Mouse (Mus musculus) frontal cortex, adult 2 months (tissue): ENCODE results near the gene Krtap9-5. TPM values are rescaled to one million over a fixed set of nuclear protein-coding genes. Genes with fewer than 3 reads are reported as not detected.

ENCODE experiments used
- DNase-seq, 2 experiments: peaks; one replicate each; pipeline ENCODE4 v3.0.0; 2022; ENCODE audit warnings: low spot score in 1 of 2; ENCODE audit errors: extremely low spot score in 1 of 2
- polyA plus RNA-seq: library from polyadenylated mRNA; depleted of rRNA; stranded (reverse); fragments of >200 nt; gene quantifications from 2 replicates; pipeline ENCODE4 v1.2.3, GENCODE M21; 2012; rRNA removed

The Krtap9-5 gene
- polyA plus RNA-seq, result not detected in 2 replicates

DNA sequence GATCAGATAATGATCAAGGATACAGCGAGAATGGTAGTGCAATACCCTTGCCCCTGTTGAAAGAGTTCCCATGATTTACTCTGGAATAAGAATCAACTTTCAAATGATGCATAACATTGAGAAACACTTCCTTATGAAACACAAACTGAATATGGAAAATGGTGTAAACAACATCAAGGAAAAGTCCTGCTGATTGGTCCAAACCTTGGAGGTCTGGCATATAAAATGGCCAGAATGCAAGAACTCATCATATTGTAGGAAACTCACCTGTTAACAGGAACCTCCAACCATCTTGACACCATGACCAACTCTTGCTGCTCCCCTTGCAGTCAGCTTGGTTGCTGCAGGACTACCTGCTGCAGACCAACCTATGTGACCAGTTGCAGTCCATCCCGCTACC lies at the start of gene Krtap9-5:
Gene Krtap9-5 (plus strand): TSS at position 301 of the 400 bp plus-strand sequence.
- DNase-seq, result no peak

DNA sequence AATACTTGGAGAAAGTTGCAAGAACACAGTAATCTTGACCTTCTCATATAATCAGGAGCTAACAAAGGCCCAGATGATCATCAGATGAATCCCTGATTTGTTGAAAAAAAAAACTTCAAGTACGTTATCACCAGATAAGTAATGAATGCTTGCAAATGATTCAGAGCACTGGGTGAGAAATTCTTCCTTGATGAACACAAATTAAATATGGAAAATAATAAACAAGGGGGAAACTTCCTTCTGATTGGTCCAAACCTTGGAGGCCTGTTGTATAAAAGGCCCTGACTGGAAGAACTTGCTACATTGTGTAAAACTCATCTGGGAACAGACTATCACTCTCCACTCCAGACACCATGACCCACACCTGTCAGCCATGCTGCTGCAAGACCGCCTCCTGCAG lies 40.7 kb upstream of the Krtap9-5 start, which contains the start of gene Krtap31-1:
Gene Krtap31-1 (plus strand): TSS at position 301 of the 400 bp plus-strand sequence.
- DNase-seq, result no peak

DNA sequence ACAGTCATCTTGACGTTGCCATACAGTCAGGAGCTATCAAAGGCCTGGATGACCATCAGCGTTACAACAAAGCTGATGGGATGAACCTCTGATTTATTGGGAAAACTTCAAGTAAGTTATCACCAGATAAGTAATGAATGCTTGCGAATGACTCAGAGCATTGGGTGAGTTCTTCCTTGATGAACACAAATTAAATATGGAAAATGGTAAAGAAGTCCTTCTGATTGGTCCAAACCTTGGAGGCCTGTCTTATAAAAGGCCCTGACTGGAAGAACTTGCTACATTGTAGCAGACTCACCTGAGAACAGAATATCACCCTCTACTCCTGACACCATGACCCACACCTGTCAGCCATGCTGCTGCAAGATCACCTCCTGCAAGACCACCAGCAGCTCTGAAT lies 33.8 kb upstream of the Krtap9-5 start, which contains the start of gene Gm11565:
Gene Gm11565 (plus strand): TSS at position 301 of the 400 bp plus-strand sequence.
- DNase-seq, result no peak

DNA sequence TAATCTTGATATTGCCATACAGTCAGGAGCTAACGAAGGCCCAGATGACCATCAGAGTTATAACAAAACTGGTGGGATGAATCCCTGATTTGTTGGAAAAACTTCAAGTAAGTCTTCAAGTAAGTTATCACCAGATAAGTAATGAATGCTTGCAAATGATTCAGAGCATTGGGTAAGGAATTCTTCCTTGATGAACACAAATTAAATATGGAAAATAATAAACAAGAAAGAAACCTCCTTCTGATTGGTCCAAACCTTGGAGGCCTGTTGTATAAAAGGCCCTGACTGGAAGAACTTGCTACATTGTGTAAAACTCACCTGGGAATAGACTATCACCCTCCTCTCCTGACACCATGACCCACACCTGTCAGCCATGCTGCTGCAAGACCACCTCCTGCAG lies 12.3 kb upstream of the Krtap9-5 start, which contains the start of gene Krtap31-2:
Gene Krtap31-2 (plus strand): TSS at position 301 of the 400 bp plus-strand sequence.
- no peak for DNase-seq

DNA sequence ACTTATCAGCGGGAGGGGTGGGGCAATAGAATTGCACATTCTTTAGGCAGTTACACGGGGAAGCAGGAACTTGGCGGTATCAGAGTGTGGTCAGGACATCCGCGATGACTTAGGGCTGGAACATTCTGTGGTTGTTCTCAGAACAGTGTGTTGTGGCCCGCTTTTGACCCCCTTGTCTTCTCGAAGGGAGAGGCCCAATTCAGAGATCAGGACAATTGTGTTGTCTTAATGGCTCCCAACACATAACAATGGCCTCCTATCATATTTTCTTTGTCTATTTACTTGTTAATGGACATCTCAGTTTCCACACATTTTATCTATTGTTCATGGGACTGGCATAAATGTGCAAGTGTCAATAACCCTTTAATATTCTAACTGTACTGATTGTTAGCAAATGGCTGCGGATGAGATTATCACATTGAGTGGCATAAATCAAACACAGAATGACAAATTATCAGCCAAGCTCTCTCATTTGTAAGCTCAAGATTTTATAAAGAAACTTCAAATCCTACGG lies 10.5 kb upstream of the Krtap9-5 start:
- no peak for DNase-seq

DNA sequence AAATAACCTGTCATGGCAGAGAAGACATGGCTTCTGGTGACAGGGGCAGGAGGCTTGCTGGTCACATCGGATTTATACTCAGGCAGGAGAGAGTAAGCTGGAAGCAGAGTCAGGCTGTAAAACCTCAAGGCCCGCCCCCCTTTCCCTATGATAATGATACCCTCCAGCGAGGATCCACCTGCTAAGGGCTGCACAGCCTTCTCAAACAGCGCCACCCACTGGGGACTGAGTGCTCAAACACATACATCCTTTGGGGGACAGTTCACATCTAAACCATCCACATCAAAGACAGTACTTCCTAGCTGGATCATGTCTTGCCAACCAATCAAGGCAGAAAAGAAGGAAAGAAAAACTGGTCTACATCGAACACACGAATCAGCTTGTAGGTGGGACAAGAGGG lies 15.9 kb downstream of the Krtap9-5 start:
- no peak for DNase-seq

DNA sequence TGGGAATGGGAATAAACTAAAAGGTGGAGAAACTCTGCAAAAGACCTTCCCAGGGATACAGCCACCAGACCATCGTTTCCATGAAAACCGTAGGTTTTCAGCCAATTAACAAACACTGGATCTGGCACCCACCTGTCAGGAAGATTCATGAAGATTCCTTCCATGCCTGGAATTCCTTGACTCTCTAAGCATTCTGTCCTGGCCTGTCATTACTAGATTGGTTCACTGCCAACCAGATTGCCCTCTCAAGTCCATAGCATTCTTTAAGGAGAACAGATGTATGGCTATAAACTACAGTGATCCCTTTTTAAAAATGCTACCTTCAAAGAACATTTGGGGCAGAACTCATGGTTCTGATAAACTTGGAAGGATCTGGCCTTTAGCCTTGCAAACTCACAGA lies 17.7 kb downstream of the Krtap9-5 start:
- no peak for DNase-seq

DNA sequence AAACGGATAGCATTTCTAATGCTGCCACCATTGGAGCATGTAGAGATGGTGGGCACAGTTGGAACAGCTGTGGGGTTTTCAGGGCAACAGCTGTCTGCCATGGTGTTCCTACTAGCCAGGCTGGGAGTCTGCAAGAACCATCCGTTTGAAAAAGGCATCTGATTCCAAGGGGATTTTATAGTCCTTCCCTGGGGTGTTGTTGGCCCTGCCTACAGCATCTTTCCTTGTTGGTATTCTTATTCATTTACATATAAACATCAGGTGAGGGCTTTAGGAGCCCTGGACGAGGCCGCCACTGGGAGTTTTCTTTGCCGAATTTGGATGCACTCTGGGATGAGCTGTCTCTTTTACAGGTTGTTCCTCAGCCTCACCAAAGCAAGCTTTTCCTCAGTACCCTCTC lies 30.7 kb downstream of the Krtap9-5 start, which contains the start of gene Krtap29-1:
Gene Krtap29-1 (minus strand): TSS at position 101 of the 400 bp plus-strand sequence.
- DNase-seq, result no peak

DNA sequence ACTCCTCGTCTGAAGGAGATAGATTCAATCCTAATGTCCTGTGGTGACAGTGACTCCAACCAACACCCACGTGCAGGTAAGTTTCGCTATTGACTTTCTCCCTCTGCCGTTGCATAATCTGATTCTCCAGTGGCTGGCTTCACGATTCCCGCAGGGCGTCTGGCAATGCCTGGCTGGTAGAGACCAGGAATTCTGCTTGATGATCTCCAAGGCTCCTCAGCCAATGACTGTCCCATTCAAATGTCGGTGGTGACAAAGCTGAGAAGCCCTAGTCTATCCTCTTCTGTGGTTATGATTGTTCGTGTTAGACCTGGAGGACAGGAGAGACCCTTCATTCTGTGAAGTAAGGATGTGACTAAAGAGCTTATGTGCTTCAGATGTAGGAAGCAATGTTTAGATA lies 34.5 kb downstream of the Krtap9-5 start:
- DNase-seq, result no peak

DNA sequence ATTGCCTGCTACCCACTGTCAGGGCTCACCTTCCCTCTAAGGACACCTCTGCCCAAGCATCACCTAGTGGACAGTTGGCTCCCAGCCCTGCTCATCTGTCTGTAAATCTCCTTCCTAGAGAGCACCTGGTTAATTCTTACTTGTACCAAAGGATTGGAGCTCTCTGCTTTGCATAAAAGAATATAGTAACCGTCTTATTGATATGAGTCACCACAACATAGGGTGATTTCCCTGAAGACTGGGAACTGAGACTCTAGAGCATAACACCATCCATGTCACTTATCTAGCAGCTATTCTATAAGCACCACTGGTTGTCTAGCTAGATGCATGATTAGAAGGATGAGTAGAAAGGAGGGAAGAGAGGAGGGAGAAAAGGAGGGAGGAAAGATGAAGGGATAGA lies 35.2 kb downstream of the Krtap9-5 start:
- no peak for DNase-seq

DNA sequence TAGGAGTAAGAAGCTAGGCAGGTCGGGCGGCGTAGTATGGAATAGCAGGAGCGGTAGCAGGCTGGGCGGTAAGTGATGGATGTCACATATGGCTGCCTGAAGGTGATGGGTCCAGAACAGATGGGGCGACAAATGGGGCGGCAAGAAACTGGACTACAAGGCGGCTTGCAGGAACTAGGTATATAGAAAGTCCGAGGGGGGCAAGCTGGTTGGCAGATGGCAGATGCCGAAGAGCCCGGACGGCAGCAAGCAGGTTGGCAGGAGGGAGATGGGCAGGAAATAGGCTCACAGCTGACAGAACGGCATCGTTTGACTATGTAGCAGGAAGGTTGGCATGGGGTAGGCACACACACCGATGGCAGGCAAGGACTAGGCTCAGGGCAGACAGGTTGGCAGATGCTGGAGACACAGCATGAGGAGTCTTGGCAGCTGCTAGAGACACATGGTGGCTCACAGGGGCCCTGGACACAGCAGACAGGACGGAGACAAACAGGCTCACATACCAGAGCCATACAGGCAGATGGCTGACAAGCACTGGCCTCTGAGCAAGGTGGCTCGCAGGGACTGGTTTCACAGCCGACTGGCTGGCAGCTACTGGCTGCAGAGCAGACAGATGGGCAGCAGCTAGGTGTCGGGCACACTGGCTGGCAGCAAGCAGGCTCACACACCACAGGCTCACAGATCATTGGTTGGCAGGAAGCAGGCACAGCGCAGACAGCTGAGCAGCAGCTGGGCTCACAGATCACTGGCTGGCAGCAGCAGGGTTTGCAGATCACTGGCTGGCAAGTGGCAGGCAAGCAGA lies 37.2 kb downstream of the Krtap9-5 start:
- peak; percentile 52 to 53 for DNase-seq

DNA sequence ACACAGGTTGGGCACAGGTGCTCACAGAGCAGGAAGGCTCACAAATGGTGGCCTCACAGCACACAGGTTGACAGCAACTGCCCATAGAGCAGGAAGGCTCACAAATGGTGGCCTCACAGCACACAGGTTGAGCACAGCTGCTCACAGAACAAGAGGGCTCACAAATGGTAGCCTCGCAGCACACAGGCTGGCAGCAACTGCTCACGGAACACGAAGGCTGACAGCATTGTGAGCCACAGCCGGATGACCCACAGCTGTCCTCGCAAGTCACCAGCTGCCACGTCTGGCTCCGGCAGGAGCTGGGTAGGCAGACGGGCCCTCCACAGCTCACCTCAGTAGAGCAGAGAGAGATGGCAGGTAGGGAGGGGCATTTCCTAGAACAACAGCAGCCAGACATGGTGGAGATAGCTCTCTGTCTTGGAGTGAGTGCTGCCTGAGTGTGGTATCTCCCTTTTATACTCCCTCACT lies 37.9 kb downstream of the Krtap9-5 start, which contains the start of gene Krtap16-1:
Gene Krtap16-1 (minus strand): TSS at position 418 of the 468 bp plus-strand sequence.
- no peak for DNase-seq

DNA sequence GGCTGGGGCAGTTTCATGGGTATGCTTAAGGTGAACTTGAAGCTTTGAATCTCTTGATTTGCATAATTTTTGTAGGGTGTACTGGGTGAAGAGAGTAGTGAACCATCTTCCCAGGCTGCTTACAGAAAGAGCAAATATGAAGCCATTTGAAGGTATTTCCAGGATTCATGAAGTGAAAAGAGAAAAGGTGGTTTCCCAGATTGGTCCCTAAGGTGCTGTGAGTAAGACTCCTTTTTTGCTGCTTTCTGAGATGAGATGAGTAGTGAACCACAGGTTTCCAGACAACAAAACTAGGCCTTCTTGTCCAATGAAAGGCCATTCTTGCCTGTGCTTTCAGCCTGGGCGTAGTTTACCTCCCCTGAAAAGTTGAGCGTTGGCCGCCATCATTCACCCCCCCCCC lies 40.3 kb downstream of the Krtap9-5 start:
- DNase-seq, result no peak

DNA sequence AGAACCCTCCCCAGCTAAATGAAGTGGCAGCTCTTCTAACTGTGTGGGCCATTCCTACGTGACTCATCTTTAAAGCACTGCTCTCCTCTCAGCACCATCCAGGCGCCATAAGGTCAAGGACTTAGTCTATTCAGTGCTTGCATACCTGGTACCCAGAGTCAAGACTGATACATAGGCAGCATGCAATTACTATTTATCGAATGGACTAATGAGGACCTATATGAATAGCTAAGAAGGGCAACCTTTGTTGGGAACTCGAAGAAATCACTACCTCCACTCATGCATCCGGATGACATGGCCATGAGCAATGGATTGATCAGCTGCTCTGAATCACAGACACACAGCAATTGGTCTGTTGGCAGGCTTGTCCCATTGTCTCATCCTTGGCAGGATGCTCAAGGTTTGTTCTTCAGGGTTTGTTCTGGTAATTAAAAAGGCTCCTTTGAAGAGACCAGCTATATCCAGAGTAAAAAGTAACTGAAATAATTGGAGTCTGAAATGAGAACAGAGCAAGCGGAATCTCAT lies 41.7 kb downstream of the Krtap9-5 start:
- no peak for DNase-seq

DNA sequence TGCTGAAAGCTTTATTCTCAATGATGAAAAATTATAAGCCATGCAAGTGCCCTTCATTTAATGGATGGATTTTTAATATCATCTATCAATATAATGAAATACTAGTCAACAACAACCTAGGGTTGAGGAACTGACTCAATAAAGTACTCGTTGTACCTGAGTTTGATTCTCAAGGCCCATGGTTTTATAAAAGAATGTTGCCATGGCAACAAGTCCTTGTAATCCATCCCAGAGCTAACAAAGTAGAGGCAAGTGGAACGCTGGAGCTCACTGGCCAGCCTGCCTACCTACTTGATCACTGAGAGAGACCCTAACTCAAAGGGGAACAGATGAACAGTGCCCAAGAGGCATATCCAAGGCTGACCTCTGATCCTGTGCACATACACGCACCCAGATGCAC lies 42.3 kb downstream of the Krtap9-5 start:
- no peak for DNase-seq

DNA sequence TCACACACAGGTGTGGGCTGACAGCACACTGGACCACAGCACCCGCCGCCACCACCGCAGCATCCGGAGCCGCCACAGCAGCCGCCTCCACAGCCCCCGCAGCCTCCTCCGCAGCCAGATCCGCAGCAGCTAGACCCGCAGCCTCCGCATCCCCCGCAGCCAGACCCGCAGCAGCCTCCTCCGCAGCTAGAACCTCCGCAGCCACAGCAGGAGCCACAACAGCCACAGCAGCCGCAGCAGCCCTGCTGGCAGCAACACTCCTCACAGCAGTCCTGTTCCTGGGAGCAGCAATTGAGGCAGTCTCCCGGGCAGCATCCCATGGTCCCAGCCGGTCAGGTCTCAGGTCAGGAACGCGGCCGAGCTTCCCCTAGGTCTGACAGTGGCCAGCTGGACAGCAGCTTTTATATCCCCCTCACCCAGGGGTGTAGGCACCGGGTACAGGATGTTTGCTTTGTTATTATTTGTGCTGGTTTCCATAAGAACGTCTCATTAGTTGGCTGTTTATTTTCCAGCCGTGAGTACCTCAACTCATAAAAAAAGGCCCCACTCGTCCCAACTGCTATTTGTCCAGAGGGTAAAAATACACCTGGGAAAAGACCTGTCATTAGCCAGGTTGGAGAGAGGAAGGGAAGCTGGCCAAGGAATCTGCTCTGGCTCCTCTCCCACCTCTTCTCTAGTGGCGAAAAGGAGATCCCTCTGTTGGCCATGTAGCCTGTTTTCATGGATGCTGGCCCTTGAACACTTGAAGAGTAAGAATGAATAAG lies 45.5 kb downstream of the Krtap9-5 start, which contains the start of gene Krtap17-1:
Gene Krtap17-1 (minus strand): TSS at position 375 of the 764 bp plus-strand sequence.
- DNase-seq, result no peak

DNA sequence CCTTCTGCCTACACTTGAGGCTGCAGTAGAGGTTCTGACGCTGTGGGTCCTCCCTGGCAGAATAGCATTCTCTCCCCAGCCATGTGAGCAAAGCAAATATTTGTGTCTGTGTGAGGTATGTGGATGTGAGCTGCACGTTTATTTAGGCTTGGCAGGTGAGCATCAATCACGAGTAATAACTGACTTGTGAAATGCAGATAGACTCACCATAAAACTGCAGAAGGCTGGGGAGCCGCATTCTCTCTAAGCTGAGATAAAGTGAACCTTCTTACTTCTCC lies 46.0 kb downstream of the Krtap9-5 start:
- no peak for DNase-seq

DNA sequence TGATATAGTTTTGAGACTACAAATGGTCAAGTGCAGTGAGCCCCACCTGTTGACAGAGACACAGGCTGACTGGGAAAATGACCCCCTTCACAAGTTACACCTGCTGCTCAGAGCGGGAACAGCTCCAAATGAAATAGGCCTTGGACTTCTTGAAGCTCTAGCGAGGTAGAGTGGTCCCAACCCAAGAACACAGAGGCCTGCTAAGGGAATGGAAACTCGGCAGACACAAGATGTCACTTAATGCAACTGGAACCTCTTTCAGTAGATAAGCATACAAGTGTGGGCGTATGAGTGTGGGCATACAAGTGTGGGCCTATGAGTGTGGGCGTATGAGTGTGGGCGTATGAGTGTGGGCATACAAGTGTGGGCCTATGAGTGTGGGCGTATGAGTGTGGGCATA lies 50.8 kb downstream of the Krtap9-5 start:
- DNase-seq, result no peak
